Mouse (Mus musculus): ENCODE measurements around the gene Cdh23. TPM values are rescaled to one million over a fixed set of nuclear protein-coding genes. Genes with fewer than 3 reads are reported as not detected.
A peak's percentile ranks its signal among the peaks of the same experiment; 100 is the strongest.

Cdh23 gene
- polyA plus RNA-seq, 1 experiment from 2014 or later = 0.26 TPM

GRCm38 (mm10) chr10:60257261-60257825, 438.9 kb downstream of the Cdh23 start:
- 59% methylated on average over 16 of the region's 16 CpGs for WGBS
- H3K36me3 ChIP-seq (ENCODE audit: control insufficient read depth, insufficient read depth) = no peaks in the 10 kb centered on the region
- no peak overlapping the region for H3K27ac ChIP-seq (ENCODE audit: low read depth, low read length)
- no peak overlapping the region for H3K4me2 ChIP-seq (replicated peaks; ENCODE audit: low read depth)
- no peaks in the 10 kb centered on the region for H3K27me3 ChIP-seq (replicated peaks; ENCODE audit: control insufficient read depth, insufficient read depth, low read length)
- no peaks in the 10 kb centered on the region for H3K9me3 ChIP-seq (ENCODE audit: control insufficient read depth)
- no peak for ATAC-seq
- no peak overlapping the region for H3K9ac ChIP-seq (ENCODE audit: low read depth, low read length)
- H3K4me3 ChIP-seq (ENCODE audit: low read depth, low read length) = no peak overlapping the region
- no peak for TF ChIP-seq CTCF (IDR thresholded peaks at IDR 0.05; ENCODE audit: low read depth)
- H3K4me1 ChIP-seq (replicated peaks; ENCODE audit: control insufficient read depth, insufficient read depth, low read length) = 0 out of 2 replicates have a peak, but pooled peaks cover 5% of the 10 kb centered on the region

DNA sequence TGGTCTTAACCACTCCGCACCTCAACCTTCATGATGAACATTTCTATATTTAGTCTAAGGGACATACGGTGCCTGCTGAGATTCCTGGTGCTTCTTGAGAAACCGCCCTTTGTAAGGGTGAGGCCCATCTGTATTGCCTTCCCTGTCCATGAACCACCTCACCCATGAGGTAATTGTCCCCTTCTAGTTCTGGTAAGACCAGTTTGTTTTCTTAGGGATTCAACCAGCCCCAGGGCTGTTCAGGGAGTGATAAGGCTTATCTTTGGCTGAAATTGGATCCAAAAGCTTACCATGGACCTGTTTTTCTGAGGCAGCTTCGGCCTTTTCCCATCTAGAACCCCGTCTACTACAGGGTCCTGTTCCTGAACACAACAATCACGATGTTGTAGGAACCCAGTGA, 440.2 kb downstream of the Cdh23 start:
- peak; percentile 72 for ATAC-seq

More for the DNA sequence above, 440.2 kb downstream of the Cdh23 start:
- H3K27ac ChIP-seq (ENCODE audit: low read depth, low read length) = no peak overlapping the region
- no peak for TF ChIP-seq CTCF (IDR thresholded peaks at IDR 0.05; ENCODE audit: low read depth)
- 34% methylated on average over 6 of the region's 6 CpGs for WGBS
- H3K9ac ChIP-seq (ENCODE audit: low read depth, low read length) = no peak overlapping the region
- H3K27me3 ChIP-seq (replicated peaks; ENCODE audit: control insufficient read depth, insufficient read depth, low read length) = no peaks in the 10 kb centered on the region
- H3K9me3 ChIP-seq (ENCODE audit: control insufficient read depth) = no peaks in the 10 kb centered on the region
- H3K4me1 ChIP-seq (replicated peaks; ENCODE audit: control insufficient read depth, insufficient read depth, low read length) = 0 out of 2 replicates have a peak, but pooled peaks cover 5% of the 10 kb centered on the region
- H3K4me2 ChIP-seq (replicated peaks; ENCODE audit: low read depth) = no peak overlapping the region
- no peaks in the 10 kb centered on the region for H3K36me3 ChIP-seq (ENCODE audit: control insufficient read depth, insufficient read depth)
- no peak overlapping the region for H3K4me3 ChIP-seq (ENCODE audit: low read depth, low read length)

Other genes with a start within 250 kb of the Cdh23 start
- 6.3 and 7.9 TPM in 2 replicates for gene Slc29a3, start 56.3 kb upstream of the Cdh23 start, polyA plus RNA-seq (2015; fragmentation: Nextera tagmentation; extraction: Ambion mirVana)
- gene Unc5b, start 135.1 kb upstream of the Cdh23 start, polyA plus RNA-seq (2015; fragmentation: Nextera tagmentation; extraction: Ambion mirVana) = 2.5 and 2.6 TPM in 2 replicates

Measured in intestine, postnatal 0 days (tissue).